Mouse (Mus musculus) forebrain, embryonic 11.5 days (tissue): ENCODE data around the gene Rap1b. TPM values are rescaled to one million over a fixed set of nuclear protein-coding genes. Genes with fewer than 3 reads are reported as not detected.

Source experiments
- ATAC-seq: fragments of 200-750 bp; cut with Nextera tagmentation; replicated peaks from 2 replicates; pipeline ENCODE4 v1.8.0; 2017; ENCODE audit warnings: moderate TSS enrichment; ENCODE audit not compliant: low FRiP score
- DNase-seq: peaks from one replicate; pipeline ENCODE4 v3.0.0-alpha.2; 2017; ENCODE audit warnings: low spot score
- H3K27ac ChIP-seq: fragments of 300-500 bp; sonication (generic); 2 replicates; pipeline ENCODE4 v1.5.1; 2014; ENCODE audit warnings: low read depth, low read length
- H3K27me3 ChIP-seq: fragments of 300-500 bp; sonication (generic); 2 replicates; pipeline ENCODE4 v1.6.1; 2014; ENCODE audit warnings: mild to moderate bottlenecking, low read length, mixed read lengths; ENCODE audit not compliant: control insufficient read depth, insufficient read depth
- H3K36me3 ChIP-seq: fragments of 300-500 bp; sonication (generic); 2 replicates; pipeline ENCODE4 v1.6.1; 2014; ENCODE audit warnings: mild to moderate bottlenecking, low read length, moderate library complexity, mixed read lengths; ENCODE audit not compliant: control insufficient read depth, insufficient read depth
- H3K4me1 ChIP-seq: fragments of 300-500 bp; sonication (generic); replicated peaks from 2 replicates; pipeline ENCODE4 v1.6.1; 2014; ENCODE audit warnings: low read length, mixed read lengths; ENCODE audit not compliant: control insufficient read depth, insufficient read depth
- H3K4me2 ChIP-seq: fragments of 300-500 bp; sonication (generic); 2 replicates; pipeline ENCODE4 v1.6.1; 2014; ENCODE audit warnings: low read depth, mild to moderate bottlenecking, low read length, moderate library complexity, mixed read lengths; ENCODE audit not compliant: severe bottlenecking
- H3K4me3 ChIP-seq: fragments of 300-500 bp; sonication (generic); 2 replicates; pipeline ENCODE4 v1.5.1; 2014; ENCODE audit warnings: low read depth, low read length
- H3K9ac ChIP-seq: fragments of 300-500 bp; sonication (generic); 2 replicates; pipeline ENCODE4 v1.6.1; 2014; ENCODE audit warnings: low read length
- H3K9me3 ChIP-seq: fragments of 300-500 bp; sonication (generic); 2 replicates; pipeline ENCODE4 v1.6.1; 2016; ENCODE audit warnings: low read length, mixed read lengths; ENCODE audit not compliant: control insufficient read depth
- WGBS: fragments of 180-500 bp; shearing (Covaris S2); extraction: QIAGEN DNeasy Blood & Tissue Kit; methylation state at CpG from one replicate; pipeline ENCODE4 v1.1.7; 2014; 5-methylcytosine and 5-hydroxymethylcytosine counted together
- polyA plus RNA-seq: library from polyadenylated mRNA; unstranded; fragments of >200 nt; fragmentation: Nextera tagmentation; extraction: Ambion mirVana; gene quantifications from 2 replicates; pipeline ENCODE4 v1.2.1, GENCODE M21; 2014

Gene Rap1b
- polyA plus RNA-seq, 1 experiment from 2014 or later: 156 TPM

DNA sequence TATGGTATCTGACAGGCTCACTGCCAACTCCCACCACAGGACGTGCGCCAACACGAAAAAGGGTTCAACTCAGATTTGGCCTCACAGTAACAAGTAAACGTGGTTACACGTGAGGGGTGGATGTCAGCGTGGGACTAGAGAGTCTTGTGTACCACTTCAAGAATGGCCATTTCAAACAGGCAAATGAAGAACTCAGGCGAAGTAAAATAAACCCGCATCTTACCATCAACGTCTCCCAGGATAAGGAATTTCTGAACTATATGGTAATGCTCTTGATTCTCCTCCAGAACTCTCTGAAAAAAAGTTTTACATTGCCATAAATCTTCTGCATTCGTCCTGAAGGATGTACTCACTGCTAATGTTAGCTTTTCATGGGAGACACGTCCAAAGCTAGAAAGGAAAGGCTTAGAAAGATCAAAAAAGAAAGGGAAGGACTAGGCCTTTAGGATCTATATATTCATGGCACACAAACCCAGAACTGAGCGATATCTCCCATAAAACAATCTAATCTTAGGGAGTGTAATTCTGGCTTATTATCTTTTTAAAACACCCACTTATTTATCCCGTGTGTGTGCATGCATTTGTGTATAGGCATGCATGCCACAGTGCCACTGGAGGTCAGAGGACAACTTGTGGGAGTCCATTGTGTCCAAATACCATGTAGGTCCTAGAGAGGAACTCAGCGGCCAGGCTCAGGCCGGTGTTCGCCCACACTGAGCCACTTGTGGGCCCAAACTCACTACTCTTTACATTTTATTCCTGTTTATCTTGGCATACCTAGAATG, 79.5 kb downstream of the Rap1b start:
- no peak overlapping the region for H3K9ac ChIP-seq
- WGBS: 93% methylated on average over 16 of the region's 16 CpGs
- no peak overlapping the region for H3K4me2 ChIP-seq
- ATAC-seq (no peak), DNase-seq (no peak)
- no peaks in the 10 kb centered on the region for H3K27me3 ChIP-seq
- no peak overlapping the region for H3K4me3 ChIP-seq
- no peak overlapping the region for H3K27ac ChIP-seq
- H3K36me3 ChIP-seq: peaks cover 5% of the 10 kb centered on the region; the same call in 1 of the 2 replicates
- H3K4me1 ChIP-seq: no peaks in the 10 kb centered on the region
- H3K9me3 ChIP-seq: no peaks in the 10 kb centered on the region

- Histone ChIP-seq H3K4me2 (no peak overlapping the region), H3K9ac (no peak overlapping the region), H3K27ac (no peak overlapping the region), H3K9me3 (no peaks in the 10 kb centered on the region), H3K4me3 (no peak overlapping the region), H3K27me3 (no peaks in the 10 kb centered on the region), H3K36me3 (peaks cover 10% of the 10 kb centered on the region; the same call in 1 of the 2 replicates), H3K4me1 (no peaks in the 10 kb centered on the region)
- 94% methylated on average over 11 of the region's 11 CpGs for WGBS
- ATAC-seq (no peak), DNase-seq (no peak)
Measured at GRCm38 (mm10) chr10:117765116-117765894, 80.5 kb downstream of the Rap1b start.

DNA sequence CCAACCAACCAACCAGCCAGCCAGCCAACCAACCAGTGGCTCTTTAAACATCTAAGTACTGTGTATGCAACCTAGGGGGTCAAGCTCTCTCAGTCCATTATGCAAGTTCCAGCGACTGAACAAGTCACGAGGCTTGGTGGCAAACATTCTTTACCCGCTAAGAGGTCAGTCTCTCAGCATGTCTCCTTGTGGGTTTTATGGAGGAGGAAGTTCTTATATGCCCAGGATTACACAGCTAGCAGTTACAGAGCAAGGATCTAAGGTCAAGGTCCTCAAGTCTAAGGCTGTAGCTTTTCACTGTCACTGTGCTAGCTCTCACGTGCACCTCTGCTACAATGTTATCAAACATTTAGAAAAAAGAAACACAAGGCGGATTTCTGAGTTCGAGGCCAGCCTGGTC, 81.2 kb downstream of the Rap1b start:
- Histone ChIP-seq H3K27ac (no peak overlapping the region), H3K4me2 (no peak overlapping the region), H3K9ac (no peak overlapping the region), H3K36me3 (peaks cover 12% of the 10 kb centered on the region), H3K27me3 (no peaks in the 10 kb centered on the region), H3K4me1 (no peaks in the 10 kb centered on the region), H3K4me3 (no peak overlapping the region), H3K9me3 (no peaks in the 10 kb centered on the region)
- 86% methylated on average over 6 of the region's 6 CpGs for WGBS
- ATAC-seq (no peak), DNase-seq (no peak)

Other genes starting within 250 kb of the Rap1b start
- 4.1 and 5.0 TPM in 2 replicates for gene Cpm, start 216.5 kb downstream of the Rap1b start, polyA plus RNA-seq
- 75.9 and 91.6 TPM in 2 replicates for gene Mdm2, start 135.3 kb downstream of the Rap1b start, polyA plus RNA-seq
- gene Slc35e3, start 99.7 kb downstream of the Rap1b start, polyA plus RNA-seq: 21.9 and 22.2 TPM in 2 replicates
- gene Nup107, start 53.3 kb downstream of the Rap1b start, polyA plus RNA-seq: 101 and 104 TPM in 2 replicates